Mouse (Mus musculus) liver (tissue): ENCODE measurements around the gene Akr1cl.

Experiments
- DNase-seq: peaks from one replicate; pipeline ENCODE4 v3.0.0-alpha.2; 2020; ENCODE audit warnings: mixed read lengths

The Akr1cl gene

DNA sequence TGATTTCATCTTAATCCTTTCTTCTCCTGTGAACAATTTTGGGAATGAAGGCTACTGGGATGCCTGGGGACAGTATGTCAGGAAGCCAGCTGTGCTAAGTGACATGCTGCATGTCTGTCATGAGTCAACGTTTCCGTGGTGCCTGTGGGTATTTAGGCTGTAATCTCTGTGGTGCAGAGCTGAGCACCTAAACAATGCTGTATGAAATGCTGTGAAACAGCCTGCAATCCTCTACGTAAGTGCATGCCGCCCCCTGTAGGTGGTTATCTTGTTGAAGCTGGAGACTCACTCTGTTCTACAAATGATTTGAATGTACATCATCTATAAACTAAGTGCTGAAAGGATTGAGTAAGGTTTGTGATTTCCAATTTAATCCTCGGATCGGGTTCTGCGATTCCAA lies 46.4 kb downstream of the Akr1cl start:
- DNase-seq: peak; percentile 55

DNA sequence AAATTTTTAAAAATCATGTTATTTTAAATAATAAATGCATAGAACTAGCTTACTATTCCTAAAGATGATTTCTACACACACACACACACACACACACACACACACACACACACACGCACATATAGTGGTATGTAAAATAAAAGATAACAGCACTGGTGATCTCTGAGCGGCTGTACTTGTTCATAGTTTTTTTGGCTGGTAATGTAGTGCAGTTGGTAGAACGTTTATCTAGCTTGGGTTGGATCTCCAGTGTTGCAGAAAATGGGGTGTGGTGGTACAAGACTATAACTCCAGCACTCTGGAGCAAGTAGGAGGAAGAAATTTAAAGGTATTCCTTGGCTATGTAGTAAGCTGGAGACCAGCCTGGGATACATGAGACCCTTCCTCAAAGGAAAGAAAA lies 49.3 kb downstream of the Akr1cl start:
- no peak for DNase-seq

DNA sequence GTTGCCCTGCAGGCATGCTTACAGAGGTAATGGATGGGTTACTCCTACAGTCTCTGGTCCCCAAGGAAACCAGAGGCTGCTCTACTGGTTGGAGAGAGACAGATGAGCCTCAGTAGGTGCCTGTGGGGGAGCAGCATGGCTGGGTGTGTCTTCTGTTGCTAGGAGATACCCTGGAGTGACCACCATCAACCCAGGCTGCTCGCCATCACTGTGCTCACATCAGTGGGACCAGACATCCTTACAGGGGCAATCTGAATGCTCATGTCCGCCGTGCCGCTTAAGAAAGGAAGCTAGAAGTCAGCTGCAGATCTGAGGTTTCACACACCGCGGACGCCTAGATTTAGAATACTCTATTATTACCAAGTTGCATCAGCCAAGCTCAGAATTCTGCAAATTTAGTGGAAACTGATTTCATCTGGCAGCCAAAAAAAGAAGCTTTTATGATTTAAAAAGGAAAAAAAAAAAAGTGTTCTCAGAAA lies 54.2 kb downstream of the Akr1cl start:
- DNase-seq: no peak

DNA sequence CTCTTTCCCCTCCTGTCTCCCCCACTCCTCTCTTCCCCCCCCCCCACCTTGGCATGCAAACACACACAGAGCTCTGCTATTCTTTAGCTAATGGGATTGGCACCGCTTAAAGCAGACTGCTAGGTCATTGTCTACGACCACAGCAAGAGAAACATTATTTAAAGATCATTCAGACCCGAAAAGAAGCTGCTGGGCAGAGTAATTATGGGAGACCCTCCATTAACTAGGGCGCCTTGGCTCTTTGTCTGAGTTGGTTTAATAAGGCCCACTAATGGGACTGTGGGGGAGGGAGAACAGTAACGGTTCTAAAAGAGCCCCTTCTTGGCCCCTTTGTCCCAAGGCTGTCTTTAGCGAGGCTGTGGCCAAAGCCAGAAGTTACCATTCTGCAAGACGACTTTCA lies 57.2 kb downstream of the Akr1cl start:
- DNase-seq: no peak

DNA sequence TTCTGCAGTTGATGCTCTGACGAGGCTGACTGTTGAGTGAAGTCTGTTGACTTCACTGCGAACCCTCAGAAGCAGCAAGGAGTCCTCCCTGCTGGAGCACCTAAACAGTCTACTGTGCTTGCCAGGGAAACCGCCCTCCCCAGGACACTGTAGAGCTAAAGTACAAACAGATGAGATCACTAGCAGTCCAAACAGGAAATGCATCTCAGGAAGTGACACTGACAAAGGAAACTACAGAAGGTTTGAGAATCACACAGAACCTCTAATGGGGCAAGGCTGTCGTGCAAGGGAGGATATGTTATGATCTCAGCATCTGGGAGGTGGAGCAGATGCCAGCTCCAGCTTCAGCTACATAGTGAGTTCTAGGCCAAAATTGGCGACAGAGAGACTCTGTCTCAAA lies 61.9 kb downstream of the Akr1cl start:
- DNase-seq: no peak
